Mouse (Mus musculus): ENCODE measurements around the gene Vill.

Vill gene

DNA sequence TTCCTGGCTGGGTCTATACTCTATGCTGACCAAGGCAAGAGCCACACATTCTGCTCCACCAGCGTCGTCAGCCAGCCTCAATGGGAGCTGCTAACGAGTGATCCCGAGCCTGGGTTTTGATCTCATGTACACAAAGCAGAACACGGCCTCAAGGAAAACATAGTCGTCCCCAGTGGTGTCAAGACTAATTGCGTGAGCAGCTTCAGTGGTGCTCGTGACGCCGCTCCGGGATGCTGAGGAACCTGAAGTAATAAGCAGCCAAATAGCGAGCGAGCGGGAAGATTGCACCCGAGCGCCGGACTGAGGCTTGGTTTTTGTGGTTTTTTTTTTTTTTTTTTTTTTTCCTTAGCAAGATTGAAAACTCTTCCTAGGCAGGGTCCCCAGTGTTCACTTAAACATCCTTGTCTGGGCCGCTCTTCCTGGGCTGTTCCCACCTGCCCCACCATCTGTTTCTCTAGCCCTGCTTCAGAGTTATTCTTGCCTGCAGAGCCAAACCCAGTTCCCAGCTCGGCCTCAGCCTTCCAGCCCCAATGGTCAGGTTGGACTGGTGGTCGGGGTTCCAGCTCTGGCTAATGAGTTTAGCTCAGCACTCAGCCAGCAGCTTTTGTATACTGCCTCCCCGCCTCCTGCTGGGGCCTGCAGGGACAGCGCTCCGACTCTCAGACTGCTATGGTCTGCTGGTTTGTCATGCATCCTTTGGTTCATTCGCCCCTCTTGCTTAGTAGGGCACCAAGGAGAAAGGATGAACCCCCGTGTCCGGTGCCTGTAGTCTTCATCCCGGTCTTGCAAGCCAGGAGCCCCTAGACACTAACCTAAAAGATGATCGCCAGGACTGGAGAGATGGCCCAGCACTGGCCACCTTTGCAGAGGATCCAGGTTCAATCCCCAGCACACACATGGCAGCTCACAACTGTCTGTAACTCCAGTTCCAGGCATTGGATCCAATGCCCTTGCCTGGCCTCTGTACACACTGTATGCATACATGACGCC is 17.6 kb upstream of the Vill start:
- no peak for DNase-seq

DNA sequence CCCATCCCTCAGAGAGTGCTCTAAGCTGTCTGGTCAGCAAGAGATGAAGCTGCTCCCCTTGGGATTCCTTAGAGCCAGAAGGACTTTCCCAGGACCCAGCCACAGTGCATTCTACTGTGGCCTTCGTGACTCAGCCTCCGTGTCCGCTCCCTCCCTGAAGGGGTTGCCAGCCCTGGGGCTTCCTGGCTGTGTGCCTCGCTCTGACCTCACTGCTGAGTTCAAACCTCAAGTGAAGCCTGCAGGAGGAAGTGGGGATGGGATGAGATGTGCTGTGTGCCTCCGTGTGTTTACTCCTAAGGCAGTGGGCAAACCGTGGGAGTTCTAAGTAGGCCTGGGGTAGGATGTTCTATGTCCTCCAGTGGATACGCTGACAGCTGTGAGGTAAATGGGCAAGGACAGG is 16.7 kb upstream of the Vill start:
- peak; percentile 70 for DNase-seq

DNA sequence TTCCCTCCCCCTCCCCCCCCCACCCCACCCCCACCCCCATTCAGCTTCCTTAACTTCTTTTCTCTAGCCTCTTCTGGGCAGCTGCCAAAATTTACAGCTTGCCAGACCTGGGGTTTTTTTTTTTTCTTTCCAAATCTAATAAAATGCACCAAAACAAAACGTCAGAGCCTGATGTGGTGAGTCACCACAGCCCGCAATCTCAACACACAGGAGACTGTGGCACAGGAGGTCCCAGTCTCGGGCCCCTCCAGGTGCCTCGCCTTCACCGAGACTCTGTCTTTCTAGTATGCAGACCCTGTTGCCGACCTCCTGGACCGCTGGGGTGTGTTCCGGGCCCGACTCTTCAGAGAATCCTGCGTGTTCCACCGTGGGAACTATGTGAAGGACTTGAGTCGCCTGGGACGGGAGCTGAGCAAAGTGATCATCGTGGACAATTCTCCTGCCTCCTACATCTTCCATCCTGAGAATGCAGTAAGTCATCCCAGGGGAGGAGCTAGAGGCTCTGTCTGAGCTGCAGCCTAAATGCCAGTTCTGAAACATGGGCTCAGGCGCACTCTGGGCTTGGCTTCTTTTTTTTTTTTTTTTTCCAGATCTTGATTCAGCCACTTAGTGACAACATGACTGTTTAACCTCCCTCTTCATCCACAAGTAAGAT is 15.4 kb upstream of the Vill start:
- peak; percentile 63 for DNase-seq

GRCm38 (mm10) chr9:119038574-119038973 is 14.0 kb upstream of the Vill start:
- no peak for DNase-seq

DNA sequence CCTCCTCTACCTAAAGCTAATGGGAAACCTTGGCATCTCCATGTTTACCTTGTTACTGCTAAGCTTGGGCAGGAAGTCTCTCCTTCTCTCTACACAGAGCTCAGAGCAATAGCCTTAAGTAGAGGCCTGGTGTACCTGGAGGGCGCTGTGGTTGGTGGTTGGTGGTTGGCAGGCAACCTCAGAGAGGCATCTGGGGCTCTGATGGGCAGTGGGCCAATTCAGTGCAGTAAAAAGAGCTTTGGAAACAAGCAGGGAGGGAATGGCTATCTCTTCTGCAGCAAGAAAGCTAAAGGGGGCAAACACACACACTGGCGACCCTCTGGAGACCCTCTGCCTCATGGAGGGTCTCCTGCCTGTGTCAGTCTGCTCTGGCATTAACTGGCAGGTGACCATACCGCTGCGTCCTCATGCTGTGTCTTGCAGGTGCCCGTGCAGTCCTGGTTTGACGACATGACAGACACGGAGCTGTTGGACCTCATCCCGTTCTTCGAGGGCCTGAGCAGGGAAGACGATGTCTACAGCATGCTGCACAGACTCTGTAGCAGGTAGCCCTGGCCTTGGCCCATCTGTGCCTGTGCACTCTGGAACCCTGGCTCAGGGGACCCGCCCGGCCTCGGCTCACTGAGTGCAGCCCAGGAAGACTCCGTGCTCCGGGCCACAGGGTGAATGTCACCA is 12.3 kb upstream of the Vill start:
- DNase-seq: no peak

- no peak for DNase-seq
Observed at GRCm38 (mm10) chr9:119048182-119048903, 4.2 kb upstream of the Vill start.

- DNase-seq: peak; percentile 53
Observed at GRCm38 (mm10) chr9:119051158-119051557, 1.4 kb upstream of the Vill start.

GRCm38 (mm10) chr9:119053964-119054576 is 1.5 kb downstream of the Vill start:
- no peak for DNase-seq

GRCm38 (mm10) chr9:119055336-119055735 is 2.8 kb downstream of the Vill start:
- no peak for DNase-seq

GRCm38 (mm10) chr9:119058245-119058644 is 5.7 kb downstream of the Vill start:
- DNase-seq: peak; percentile 33

- DNase-seq: peak; percentile 28
Observed at GRCm38 (mm10) chr9:119060701-119061100, 8.1 kb downstream of the Vill start.

DNA sequence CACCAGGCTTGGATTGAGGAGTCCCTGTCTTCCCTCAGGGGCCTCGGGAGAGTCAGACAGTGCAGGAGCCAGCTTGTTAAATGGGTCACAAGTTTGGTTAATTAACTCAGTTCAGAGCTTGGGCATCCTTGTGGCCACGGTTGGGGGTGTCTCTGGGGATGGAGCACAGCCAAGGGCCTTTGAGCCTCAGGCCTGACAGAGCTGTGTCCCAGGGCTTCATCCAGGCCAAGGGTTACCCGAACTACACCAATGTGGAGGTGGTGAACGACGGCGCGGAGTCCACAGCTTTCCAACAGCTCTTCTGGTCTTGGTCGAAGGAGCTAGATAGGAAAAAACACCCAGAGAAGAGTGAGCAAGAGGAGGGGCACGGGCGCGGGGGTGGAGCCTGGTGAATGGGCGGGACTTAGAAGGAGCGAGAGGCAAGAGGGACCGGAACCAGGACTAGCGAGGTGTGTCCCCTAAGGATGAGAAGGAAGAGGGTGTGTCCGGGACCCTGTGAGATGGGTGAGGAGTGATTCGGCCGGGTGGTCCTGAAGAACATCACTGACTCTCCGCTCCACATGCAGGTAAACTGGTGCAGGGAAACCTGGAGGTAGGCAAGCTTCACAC is 10.6 kb downstream of the Vill start:
- peak; percentile 74 for DNase-seq

GRCm38 (mm10) chr9:119064296-119064695 is 11.7 kb downstream of the Vill start:
- DNase-seq: no peak

- peak; percentile 90 for DNase-seq
Observed at GRCm38 (mm10) chr9:119067601-119068000, 15.0 kb downstream of the Vill start.

GRCm38 (mm10) chr9:119068266-119068665 is 15.7 kb downstream of the Vill start:
- no peak for DNase-seq

- DNase-seq: no peak
Observed at GRCm38 (mm10) chr9:119070173-119070825, 17.7 kb downstream of the Vill start.

DNA sequence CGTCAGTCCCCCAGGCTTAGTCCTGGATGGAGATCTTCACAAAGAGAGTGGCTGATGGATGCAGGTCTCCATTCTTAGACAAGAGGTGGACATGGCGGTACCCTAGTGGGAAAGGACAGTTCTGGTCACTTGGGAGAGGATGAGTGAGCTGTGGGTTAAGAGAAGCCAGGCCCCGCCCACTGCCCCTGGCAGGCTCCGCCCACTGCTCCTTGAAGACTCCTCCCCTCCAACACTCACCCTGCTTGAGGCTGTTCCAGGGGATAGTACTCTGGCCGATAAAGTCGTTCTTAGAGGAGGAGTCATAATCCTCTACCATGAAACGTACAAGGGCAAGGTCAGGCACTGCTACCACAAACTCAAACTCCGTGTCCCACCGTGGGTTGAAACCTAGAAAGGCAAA is 19.2 kb downstream of the Vill start:
- DNase-seq: peak; percentile 45

DNA sequence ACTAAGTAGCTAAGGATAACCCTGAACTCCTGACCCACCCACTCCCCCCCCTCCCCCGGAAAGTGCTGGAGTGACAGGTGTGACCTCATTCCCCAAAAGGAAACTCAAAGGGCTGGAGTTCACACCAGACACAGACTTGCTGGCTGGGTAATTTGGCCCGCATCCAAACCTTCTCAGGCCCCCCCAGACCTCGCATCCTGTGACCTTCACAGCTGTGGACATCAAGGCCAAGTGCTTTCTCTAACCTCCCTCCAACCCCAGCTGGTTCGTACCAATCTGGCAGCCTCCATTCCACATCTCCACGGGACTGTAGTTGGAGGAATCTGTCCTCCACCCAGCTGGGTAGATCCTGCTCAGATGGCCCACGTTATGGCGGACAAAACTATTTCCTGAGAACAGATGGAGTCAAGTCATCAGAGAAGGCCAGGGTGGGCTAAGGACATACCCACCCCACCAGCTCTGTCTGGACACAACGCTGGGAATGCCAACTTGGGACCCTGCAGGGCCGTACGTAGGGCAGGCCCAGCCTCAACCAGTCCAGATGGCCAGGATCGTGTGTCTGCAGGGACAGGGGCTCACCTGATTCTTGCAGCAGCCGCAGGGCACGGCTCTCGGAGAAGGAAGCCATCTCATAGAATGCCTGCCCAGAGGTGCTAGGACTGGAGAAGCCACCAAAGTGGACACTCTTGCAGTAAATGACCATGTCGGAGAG is 20.8 kb downstream of the Vill start:
- DNase-seq: peak; percentile 81

GRCm38 (mm10) chr9:119075685-119076084 is 23.1 kb downstream of the Vill start:
- DNase-seq: no peak

DNA sequence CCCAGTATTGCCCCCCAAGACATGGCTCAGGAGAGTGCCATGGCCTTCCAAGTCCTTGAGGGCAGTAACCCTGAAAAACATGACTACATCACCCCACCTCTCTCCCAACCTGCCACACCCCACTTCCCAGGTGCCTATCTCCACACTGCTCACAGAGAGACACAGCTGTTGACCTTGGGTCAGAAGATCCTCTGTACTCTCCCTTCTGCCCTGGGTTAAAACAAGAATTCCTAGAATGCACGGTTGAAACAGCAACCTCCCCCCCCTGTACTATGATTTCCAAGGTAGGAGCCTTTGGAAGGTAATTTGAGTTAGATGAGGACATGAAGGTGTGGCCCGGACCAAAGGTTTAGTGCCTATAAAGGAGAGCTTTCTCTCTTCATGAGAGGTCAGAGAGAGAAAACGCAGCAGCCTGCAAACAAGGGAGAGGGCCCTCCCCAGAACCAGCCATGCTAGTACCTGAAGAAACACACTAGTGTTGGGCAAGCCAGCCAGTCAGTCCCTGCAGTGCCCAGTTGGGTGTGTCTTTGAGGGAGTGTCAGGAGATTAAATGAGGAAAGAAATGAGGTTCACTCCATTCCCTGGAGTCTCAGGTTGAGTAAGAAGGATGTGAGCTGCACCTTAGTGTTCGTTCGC is 27.6 kb downstream of the Vill start:
- DNase-seq: no peak
